Mouse (Mus musculus): ENCODE measurements around the gene Foxj3.

- no peak for TF ChIP-seq ZC3H11A (IDR thresholded peaks at IDR 0.05; ENCODE audit: borderline replicate concordance, low read depth, low read length)
- no peak for TF ChIP-seq CHD2 (IDR thresholded peaks at IDR 0.05; ENCODE audit: low read depth, low read length)
- TF ChIP-seq ZNF384 (IDR thresholded peaks at IDR 0.05; ENCODE audit: low read depth, low read length) = no peak
- no peak for TF ChIP-seq HCFC1 (IDR thresholded peaks at IDR 0.05; ENCODE audit: borderline replicate concordance, insufficient read depth, low read length)
- TF ChIP-seq MAFK (IDR thresholded peaks at IDR 0.05; ENCODE audit: insufficient read depth, low read depth, low read length) = no peak
These were observed 632 bp downstream of the Foxj3 start for GRCm38 (mm10) chr4:119537436-119537835.
